Mouse (Mus musculus) spleen, adult 12 weeks (tissue): ENCODE measurements around the gene Abl2.

Experiments used
- DNase-seq: peaks from one replicate; pipeline ENCODE4 v3.0.0; 2022; ENCODE audit warnings: low spot score

Abl2 gene

DNA sequence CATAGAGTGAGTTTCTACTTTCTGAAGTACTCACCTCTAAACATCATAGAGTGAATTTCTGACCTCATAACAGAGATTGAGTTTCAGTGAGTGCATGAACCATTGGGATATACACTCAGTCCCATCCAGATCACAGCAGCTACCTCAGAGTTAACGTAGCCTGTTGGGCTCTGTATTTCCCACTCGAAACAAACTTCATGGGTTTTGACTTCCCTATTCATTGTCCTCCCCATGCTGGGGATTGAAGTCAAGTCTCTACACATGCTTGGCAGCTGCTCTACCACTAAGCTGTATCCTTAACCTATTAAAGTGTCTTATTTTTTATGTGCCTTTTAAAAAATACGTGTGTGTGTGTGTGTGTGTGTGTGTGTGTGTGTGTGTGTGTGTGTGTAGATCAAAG is 26.9 kb downstream of the Abl2 start:
- DNase-seq: no peak

DNA sequence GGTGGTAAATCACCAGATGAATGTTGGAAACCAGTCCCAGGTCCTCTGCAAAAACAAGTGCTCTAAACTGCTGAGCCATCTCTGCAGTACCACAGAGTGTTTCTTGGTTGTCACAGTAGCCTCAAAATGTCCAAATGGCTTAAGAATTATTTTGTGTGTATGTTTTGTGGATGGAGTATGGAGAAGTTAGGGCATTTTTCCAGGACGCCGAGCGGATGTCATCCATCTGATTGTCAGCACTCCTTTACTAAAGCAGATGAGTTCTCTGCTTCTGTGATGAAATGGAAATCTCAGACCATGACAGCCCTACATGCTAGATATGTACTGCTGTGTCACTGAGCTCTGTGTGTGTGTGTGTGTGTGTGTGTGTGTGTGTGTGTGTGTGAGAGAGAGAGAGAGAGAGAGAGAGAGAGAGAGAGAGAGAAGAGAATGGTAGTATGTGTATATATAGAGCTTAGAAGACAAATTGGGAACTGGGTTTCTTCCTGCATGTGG is 31.3 kb downstream of the Abl2 start:
- no peak for DNase-seq

DNA sequence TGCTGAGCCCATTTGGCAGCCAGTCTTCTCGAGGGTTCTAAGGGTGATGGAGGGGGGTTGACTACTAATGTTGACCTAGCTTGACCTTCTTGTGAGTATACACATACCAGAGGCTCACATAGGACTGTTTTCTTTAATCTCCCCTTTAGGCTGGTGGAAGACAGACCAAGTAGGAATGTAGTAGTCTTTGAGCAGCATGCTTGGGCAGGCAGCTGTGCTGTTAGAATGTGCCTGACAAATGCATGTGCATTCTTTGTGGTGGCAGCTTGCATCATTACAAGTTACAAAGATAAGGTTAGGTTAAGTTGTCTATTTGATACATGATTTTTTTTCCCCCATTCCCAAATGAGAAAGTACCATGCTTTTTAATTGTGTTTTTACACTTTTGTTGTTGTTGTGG is 31.8 kb downstream of the Abl2 start:
- DNase-seq: no peak

DNA sequence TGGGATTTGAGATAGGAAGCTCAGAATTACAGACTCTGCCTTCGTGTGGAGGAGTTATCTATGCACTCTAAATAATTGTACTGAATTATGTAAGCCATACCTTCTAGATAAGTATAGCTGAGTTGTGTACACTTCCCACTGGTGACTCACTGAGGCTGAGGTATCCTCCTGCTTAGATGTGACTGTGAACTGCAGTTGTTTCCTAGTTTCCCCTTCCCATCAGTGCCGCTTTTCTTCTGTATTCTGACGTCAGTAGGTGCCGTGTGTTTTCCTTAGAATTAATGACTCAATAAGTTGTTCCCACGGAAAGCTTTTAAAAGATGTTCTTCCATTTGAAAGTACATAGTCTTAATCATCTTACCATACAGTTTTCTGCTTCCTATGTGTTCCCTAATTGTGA is 34.7 kb downstream of the Abl2 start:
- DNase-seq: no peak

DNA sequence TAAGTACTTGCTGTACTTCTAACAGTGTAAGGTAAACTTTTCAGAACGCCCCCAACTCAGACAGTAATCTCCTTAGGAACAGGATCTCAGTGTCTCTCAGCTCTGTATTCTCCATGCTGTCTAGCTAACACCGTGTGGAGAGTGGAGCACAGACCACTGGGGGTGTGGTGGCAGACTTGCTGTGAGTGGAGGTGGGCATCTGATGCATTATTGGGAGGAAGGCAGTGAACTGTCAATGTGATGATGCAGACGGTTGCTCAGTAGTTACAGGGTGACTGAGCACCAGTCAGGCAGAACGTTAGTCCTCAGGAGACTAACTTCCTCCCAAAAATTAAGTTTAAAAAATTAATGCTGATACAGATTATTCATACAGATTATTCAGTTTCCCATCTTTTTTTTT is 38.5 kb downstream of the Abl2 start:
- DNase-seq: no peak

DNA sequence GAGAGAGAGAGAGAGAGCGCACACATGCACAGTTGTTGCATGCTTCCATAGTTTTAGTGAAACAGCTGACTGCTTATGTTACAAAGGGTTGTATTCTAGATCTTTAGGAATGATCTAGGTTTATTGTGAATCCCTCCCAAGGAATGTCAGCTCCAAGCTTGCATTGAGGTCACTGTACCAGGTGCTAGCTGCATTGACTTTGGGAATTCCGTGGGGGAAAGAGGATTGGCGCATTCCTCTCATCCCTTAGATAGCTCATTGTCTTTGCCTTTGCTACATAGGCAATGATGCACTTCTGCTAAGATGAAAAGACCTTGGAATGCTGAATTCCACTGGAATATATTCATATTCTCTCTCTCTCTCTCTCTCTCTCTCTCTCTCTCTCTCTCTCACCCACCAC is 44.0 kb downstream of the Abl2 start:
- DNase-seq: no peak

DNA sequence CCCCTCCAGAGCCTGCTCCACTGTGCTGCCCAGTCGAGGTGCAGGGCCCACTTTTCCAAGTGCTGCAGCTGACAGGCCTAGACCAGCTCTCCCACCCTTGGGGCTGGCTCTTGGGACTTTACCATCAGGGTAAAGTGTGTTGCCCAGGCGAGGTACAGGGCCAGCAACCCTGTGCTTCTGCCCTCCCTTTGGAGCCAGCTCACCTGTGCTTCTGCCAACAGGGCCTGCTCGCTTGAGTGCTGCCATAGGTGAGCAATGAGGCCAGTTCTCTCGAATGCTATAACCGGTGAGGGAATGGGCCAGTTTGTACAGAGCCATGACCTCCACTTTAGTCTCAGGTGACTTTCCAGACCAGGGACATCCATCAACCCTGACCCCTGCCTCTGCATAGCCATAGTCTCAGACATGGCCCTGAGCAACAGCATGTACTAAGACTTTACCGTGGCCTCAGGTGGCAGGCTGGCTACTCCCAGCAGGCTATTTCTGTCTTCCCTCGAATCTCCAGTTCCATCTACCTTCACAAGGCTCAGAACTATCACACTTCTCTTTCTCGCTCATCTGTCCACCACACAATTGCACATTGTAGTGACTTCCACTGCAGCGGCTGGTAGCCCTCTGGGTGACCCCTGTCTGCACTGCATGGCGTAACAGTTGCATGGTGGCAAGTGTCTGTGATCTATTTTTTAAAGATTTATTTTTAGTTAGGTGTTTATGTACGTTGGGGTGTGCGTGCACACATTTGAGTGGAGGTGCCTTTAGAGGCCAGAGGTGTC is 46.7 kb downstream of the Abl2 start:
- no peak for DNase-seq

DNA sequence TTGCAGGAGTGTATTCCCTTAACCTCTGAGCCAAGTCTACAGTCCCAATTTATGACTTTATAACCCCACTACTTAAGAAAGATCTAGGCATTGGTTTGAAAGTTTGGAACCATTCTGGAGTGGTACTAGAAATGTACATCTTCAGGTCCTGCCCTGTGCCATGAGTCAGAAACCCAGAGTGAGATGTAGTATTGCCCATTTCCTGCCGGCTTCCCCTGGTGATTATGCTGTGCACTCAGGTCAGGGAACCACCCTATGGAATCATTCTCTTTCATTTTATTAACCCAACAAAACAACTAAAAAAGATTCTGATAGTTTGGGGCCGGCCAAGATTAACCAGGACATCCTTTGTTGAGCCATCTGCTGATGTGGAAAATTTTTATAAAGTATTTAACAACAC is 47.4 kb downstream of the Abl2 start:
- DNase-seq: no peak

DNA sequence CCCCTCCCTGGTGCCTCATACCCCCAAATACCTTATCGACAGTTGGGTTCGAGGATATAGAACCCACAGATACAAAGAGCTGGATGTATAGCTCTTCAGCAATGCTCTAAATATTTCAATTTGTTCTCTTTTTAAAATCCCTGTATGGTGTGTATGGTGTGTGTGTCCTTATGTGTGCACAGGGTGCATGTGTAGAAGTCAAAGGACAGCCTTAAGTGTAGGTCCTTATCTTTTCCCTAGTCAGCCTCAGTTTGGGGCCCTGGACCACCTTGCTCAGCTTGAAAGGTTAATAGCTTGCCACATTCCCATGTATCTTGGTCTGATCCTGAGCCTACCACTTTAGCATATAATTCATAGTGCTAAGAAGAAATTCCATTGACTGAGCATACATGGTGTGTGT is 49.9 kb downstream of the Abl2 start:
- DNase-seq: no peak

DNA sequence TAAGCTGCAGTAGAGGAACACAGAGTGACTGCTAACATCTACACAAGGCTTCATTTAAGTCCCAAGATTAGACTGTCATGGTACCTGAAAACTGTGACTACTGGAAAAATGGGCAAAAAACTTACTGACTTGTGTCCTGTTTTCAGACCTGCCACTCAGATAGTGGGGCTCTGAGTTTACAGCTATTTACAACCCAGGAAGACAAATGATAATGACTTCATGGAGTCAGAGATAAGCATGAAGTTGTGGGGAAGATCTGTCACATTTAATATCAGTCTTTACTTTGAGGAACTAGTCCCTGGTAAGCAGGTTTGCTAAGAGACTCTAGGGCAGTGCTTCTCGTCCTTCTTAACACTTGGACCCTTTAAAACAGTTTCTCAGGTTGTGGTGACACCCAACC is 51.7 kb downstream of the Abl2 start:
- no peak for DNase-seq

DNA sequence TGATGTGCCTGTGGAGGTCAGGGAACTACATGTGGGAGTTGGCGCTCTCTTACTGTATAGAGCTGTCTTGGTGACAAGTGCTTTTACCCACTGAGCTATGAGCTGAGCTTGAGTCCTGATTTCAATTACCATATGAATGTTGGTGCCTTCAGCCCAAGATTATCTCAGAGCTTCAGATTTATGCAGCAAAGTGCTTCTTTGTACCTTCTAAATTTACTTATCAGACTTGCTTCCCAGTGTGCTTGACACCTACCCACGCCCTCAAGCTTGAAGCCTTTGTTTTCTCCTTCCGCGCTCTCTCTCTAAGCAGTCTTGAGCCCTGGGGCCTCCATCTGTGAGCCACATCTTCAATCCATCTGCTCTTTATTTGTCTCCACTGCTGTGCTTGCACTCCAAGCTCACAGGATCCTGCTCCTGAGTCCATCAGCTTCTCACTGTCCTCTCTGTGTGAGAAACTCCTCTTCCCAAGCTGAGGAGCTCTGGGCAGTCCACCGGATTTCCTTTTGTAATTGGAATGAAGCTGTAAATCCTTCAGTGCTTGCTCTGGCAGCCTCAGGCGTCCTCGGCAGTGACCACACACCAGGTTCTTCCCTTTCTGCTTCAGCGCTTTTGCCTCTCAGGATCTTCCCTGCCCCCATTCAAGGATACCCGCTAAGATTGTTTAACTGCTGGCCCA is 55.4 kb downstream of the Abl2 start:
- no peak for DNase-seq

DNA sequence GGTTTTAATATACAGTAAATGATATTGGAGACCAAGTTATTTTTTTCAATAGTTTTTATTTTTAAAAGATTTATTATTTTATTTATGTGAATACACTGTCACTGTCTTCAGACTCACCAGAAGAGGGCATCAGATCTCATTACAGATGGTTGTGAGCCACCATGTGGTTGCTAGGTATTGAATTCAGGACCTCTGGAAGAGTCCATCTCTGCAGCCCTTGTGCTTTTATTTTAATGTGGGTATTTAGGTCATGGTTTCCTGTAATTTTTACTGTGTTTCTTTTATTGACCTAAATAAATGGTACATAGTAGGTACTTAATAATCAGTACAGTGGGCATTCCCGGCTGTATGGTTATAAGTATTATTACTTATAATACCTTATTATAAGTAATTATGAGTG is 56.1 kb downstream of the Abl2 start:
- DNase-seq: no peak

DNA sequence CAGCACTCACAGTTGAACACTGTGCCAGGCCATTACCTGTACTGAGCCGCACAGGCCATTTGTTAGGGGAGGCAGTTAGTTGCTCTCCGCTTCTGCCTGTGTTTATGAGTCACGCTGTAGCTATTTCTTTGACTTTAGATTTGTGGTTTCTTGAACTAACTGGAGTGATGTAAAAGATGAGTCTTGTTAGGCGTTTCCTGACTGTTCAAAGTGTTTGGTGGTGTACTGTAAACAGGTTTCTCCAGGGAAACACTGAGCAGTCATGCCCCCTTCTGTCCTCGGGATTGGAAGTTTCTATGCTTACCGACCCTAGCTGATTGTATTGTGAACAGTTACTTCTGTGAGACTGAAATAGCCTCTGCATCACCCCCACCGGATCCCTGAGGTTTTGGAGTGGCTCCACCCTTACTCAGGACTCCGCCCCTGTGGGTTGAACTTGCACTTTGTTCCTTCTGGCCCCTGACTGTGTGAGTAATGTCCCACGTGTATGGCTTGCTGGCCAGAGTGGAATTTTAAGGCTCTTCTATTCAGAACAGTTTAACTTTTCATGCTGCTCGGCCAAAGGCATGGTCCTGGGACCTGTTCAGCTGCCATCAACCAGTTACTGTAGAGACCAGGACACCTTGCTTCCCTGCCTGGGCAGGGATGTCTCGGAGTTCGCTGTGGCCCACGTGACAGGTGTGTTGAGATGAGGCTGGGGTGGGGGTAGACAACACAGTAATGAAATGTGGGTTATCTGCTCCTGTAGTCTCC is 57.0 kb downstream of the Abl2 start:
- DNase-seq: peak; percentile 42

DNA sequence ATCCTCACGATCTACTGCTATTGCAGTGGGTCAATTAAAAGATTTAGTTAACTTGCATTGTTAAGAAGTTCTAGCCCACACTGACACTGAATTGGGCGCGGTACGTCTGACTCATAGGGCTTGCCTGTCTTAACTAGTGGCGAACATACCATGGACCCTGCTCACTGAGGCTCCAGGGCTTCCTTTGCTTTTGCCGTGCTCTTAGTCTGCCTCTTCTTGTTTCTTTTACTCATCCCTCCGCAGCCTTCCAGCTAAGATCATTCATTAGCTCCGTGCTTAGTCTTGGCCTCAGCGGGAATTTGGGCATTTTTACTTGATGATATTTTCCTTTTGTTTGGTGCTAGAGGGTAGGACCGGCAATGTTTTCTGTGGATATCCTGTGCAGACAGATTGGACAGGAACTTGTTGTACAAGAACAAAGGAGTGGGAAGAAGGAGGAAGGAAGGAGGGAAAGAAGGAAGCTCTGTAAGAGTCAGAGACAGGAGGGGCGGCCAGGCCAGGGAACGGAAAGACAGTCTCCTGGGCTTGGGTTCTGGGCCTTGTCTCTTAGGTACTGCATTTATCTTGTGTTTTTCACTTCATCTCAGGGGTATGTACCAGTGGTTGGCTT is 58.5 kb downstream of the Abl2 start:
- DNase-seq: no peak

DNA sequence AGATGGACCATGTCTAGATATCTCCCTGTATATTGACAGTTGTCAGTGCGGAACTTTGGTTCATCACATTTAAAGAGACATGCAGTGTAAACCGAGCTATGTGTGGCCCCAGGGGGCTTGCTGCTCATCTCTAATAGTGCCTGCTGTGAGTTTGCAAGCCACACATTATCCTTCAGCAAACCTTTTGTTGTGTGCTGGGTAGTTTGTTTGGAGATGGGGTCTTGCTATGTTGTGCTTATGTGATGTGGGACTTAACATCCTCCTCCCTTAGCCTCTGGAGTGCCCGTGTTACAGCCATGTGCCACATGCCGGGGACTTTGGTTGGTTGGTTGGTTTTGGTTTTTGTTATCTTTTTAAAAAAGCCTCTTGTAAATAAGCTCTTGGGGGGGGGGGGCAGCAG is 59.2 kb downstream of the Abl2 start:
- DNase-seq: no peak

DNA sequence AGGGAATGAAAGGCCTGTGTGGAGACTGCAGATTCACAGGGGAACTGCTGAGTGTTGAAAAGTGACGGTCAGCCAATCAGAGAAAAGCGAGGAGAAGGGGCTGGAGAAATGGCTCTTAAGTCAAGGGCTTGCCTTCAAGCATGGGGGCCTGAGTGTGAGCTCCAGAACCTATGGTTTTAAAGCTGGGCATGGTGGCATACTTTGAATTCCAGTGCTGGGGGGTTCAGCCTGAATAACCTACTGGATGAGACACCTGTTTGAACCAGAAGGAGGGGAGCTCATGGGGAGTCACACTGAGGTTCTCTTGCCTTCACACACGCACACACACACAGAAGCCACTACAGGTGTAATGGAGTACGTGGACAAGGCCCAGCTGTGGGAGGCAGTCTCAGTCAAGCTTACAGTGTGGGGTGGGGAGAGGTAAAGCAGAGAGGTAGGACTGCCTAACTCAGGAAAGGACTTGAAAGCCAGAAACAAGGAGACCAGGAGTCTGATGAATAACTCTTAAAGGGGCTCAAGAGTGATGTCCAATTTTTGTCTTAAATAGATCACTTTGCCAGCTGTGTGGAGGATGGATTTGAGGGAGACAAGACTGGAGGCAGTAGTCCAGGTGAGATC is 61.8 kb downstream of the Abl2 start:
- no peak for DNase-seq

DNA sequence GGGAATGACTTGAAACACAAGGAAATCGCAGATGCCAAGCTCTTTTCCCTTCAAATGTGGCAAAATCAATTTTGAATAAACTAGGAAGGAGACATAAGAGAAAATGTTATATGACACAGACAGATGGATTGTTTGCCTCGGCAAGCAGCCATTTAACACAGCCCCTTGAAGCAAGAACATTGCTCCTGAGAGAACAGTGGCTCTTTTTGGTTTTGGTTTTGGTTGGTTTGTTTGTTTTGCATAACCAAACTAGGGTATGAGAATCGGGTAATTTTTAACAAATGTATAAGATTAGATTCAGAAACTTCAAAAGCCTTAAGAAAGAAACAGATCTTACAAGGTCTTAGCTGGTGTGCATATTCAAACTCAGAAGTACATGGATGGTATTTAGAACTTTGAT is 62.4 kb downstream of the Abl2 start:
- DNase-seq: no peak

DNA sequence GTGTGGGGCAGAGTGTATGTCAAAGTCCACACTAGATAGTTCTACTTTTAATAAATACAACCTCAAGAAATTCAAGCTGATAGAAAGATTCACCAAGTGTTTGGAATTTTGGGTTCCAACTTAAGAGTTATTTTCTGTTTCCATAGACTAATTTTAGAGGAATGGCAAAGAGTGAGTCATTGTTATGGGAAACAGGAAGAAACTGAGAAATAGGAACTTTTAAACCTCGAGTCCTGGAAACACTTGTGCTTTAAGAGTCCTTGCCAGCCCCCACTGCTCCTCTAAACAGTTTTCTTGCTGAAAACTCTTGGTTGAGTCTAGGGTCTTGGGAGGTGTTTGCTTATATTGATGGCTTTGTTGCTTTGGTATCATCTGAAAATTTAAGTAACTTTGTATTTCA is 65.6 kb downstream of the Abl2 start:
- DNase-seq: no peak

DNA sequence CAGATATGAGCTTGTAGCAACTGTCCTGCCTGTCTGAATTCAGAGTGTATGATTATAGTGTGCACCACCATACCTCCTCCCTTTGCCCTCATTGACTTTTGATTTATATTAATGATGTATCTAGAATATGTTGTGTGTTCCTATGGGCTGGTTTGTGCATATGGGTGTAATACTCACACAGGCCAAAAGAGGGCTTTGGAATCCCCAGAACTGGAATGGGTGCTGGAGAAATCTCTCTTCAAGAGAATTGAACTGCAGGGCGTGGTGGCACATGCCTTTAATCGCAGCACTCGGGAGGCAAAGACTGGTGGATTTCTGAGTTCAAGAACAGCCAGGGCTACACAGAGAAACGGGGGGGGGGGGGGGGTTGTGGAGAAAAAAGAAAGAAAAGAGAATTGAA is 68.1 kb downstream of the Abl2 start:
- no peak for DNase-seq

DNA sequence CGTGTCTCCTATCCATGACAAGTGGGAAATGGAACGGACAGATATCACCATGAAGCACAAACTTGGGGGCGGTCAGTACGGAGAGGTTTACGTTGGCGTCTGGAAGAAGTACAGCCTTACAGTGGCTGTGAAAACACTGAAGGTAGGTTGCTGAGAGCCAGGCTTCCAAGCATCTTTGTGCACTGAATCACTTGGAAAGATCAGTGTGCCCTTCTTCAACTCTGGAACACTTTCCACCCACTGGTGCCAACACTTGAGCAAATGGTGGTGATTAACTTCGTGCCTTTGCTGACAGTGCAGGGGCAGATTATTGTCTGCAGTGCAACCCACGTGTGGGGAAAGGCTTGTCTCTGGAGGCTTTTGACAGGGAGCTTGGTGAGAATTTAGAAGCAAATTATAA is 71.4 kb downstream of the Abl2 start:
- no peak for DNase-seq

DNA sequence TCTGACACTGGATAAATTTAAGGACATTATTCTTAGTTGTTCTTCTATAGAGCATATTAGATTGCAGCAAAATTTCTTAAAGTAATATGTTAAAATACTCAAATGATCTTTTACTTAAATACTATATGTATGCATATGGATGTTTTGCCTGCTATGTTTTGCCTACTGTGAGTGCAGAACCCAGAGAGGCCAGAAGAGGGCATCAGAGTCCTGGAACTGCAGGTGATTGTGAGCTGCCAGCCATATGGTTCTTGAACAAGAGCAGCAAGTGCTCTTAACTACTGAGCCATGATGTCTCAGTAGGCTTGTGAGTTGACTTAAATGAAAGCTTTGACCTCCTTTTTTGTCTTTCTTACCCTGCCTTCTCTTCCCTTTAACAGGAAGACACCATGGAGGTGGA is 72.4 kb downstream of the Abl2 start:
- peak; percentile 18 for DNase-seq

DNA sequence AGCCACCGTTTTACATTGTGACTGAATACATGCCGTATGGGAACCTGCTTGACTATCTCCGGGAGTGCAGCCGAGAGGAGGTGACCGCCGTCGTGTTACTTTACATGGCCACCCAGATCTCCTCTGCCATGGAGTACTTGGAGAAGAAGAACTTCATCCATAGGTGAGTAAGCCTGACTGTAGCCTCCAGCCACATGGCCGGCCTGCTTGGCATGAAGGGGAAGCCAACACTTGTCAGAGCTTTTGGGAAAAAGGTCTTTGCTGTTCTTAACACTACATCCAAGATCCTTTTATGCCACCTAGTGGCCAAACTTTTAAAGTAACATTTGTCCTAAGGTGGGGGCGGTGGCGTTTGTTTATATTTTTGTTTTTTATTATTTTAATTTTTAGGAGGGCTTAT is 74.5 kb downstream of the Abl2 start:
- no peak for DNase-seq
